Mouse (Mus musculus): ENCODE data around the gene Smim5. TPM values are rescaled to one million over a fixed set of nuclear protein-coding genes. Genes with fewer than 3 reads are reported as not detected.
A peak's percentile ranks its signal among the peaks of the same experiment; 100 is the strongest.
"Not testable (repeated sequence)": the region's sequence is repeated elsewhere in the genome, so short reads cannot be mapped to it uniquely, and the experiment has no call there.

Gene Smim5
- total RNA-seq (2017), result 7.3 and 32.0 TPM in 2 replicates

DNA sequence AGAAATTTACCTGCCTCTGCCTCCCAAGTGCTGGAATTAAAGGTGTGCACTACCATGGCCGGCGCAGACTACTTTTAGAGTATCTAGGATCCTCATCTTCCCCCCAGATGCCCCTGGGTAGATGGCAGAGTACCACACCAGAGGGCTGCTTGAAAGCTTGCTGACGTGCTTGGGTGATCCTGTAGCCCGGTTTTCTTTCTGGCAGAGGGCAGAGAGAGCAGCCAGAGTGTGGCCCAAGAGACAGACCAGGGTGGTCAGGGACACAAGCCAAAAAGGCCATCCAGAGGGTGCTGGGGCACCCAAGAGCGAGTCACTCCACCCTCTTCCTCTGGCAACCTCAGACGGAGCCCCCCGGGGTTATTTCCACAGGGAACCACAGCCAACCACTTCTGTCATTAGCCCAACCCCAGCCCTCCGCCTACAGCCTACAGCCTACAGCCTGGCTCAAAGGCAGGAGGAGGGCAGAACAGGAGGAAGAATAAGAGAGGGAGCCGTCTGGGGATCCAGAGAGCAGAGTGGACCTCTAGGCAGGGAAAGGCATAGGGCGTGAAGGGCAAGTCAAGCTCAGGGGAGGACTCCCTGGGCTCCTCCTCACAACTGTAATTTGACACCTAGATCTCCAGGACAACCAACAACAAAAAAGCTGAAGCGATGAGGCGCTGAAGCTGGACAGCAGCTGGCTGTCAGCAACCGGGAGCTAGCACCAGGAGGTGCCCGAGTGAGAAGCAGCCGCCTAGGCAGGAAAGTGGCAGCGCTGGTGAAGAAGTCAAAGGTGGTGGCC, at the start of gene Smim5:
Smim5 (plus strand) TSS at position 481 of the 781 bp plus-strand sequence.
- peak; percentile 31 to 47; a peak in 3 of 4 replicates for ATAC-seq (replicated peaks in 1 of 2; ENCODE audit: insufficient read depth in 1 of 2, low FRiP score in 2 of 2, low TSS enrichment in 1 of 2, low read depth in 1 of 2, poor library complexity in 2 of 2, severe bottlenecking in 2 of 2)

DNA sequence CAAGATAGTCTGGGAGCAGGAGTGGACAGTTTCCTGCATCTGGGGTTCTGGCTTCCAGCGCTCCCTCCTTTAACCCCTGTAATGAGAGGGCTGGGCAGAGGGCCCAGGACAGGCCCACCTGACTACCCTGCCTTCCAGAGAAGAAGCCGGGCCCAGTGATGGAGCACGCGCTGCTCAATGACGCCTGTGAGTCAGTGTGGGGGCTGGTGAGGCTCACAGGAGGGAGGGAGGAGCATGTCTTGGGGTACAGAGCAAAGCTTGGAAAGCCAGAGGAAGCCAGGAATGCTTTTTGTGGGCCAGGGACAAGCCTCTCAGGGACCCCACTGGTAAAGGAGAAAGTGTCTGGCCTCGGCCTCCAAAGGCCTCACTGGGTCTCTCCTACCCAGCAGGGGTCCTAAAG, 45.1 kb upstream of the Smim5 start:
- ATAC-seq (replicated peaks in 1 of 2; ENCODE audit: insufficient read depth in 1 of 2, low FRiP score in 2 of 2, low TSS enrichment in 1 of 2, low read depth in 1 of 2, poor library complexity in 2 of 2, severe bottlenecking in 2 of 2), result no peak

DNA sequence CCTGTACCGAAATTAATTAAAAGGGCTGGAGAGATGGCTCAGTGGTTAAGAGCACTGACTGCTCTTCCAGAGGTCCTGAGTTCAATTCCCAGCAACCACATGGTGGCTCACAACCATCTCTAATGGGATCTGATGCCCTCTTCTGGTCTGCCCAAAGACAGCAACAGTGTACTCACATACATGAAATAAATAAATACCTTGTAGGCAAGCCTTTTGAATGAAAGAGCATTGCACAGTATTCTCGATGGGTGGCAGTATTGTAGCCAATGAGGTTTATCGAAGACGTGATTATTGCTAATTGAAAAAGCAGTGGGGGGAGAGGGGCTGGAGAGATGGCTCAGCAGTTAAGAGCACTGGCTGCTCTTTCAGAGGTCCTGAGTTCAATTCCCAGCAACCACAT, 42.6 kb upstream of the Smim5 start:
- ATAC-seq (replicated peaks in 1 of 2; ENCODE audit: insufficient read depth in 1 of 2, low FRiP score in 2 of 2, low TSS enrichment in 1 of 2, low read depth in 1 of 2, poor library complexity in 2 of 2, severe bottlenecking in 2 of 2), result not testable (repeated sequence)

DNA sequence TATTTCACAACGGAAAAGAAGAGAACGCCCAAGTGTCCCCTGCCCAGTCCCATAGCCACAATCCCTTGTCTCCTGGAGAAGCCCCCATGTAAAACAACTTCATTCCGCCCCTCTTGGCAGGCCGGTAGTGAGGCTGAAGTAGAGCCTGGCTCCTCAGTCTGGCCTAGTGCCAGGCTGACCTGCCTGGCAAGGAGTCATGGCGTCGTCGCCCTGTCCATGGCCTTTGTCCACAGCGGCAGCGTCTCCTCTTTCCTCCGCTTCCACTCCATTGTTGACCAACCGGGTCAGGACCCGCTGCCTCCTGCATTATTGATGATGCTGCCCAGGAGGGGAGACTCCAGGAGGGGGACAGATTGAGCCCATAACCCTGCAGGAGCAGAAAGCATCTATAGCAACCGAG, 41.8 kb upstream of the Smim5 start:
- ATAC-seq (replicated peaks in 1 of 2; ENCODE audit: insufficient read depth in 1 of 2, low FRiP score in 2 of 2, low TSS enrichment in 1 of 2, low read depth in 1 of 2, poor library complexity in 2 of 2, severe bottlenecking in 2 of 2), result no peak

DNA sequence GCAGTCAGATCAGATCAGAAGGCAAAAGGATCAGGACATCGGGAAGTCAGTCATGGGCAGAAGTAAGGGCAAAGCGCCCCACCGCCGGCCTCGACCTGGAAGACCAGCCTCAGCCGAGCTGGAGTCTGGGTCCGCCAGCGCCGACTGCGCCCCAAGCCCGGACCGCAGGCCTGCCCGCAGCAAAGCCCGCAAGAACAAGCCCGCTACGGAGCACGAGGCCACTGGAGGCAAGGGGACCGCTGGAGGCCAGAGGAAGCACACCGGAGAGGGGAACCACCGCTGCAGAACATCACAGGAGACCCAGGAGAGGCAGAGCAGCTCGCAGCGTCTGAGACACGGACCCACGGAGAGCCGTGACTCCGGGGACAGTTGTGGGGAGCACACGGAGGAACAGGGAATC, 41.4 kb upstream of the Smim5 start, which contains the start of gene Myo15b:
Myo15b (plus strand) TSS at position 53 of the 400 bp plus-strand sequence.
- ATAC-seq (replicated peaks in 1 of 2; ENCODE audit: insufficient read depth in 1 of 2, low FRiP score in 2 of 2, low TSS enrichment in 1 of 2, low read depth in 1 of 2, poor library complexity in 2 of 2, severe bottlenecking in 2 of 2), result peak in 1 of 2 experiments; percentile 20; a peak in 1 of 4 replicates

DNA sequence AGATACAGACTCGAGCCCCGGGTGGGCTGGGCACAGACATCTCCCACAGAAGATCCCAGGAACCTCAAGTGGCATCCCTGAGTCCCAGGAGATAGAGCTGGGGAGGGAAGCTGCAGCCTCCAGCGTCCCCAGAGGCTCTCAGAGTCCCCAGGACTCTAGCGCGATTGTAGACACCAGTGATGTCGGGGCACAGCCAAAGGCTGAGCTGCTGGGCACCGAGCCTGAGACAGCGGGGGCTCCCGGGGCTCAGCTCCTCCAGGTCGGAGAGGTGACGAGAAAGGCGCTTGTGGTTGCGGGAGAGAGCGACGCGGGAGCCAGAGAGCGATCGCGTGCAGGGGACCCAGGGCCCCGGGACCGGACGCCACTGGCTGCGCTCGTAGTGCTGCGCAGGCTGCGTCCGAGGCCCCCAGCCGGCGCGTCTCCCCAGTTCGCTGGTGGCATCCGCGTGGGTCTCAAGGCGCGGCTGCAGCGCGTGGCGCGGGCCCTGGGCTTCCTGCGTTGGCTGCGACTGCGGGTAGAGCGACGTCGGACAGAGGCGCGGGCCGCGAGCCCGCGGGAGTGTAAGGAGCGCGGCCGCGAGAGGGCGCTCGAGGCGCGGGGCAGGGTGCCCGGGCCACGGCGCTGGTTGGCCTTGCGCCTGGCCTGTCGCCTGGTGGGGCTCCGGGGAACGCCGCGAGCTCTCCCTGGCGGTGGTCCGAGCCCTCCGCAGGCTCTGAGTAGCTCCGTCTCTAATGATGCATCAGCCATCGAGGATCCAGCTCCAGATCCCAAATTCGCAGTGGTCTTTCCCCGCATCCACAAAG, 40.4 kb upstream of the Smim5 start:
- peak; percentile 77 to 81 for ATAC-seq (replicated peaks in 1 of 2; ENCODE audit: insufficient read depth in 1 of 2, low FRiP score in 2 of 2, low TSS enrichment in 1 of 2, low read depth in 1 of 2, poor library complexity in 2 of 2, severe bottlenecking in 2 of 2)

DNA sequence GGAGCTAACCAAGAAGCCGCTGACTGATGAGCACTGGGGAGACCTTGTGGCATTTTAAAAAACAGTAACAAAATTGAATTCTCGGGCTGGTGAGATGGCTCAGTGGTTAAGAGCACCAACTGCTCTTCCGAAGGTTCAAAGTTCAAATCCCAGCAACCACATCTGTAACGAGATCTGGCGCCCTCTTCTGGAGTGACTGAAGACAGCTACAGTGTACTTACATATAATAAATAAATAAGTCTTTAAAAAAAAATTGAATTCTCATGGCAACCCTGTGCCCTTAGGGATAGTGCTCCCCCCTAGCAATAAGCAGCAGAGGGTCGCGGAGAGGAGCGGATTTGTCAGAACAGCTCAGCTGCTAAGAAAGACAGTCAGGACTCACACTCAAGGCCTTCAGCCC, 35.9 kb upstream of the Smim5 start:
- no peak for ATAC-seq (replicated peaks in 1 of 2; ENCODE audit: insufficient read depth in 1 of 2, low FRiP score in 2 of 2, low TSS enrichment in 1 of 2, low read depth in 1 of 2, poor library complexity in 2 of 2, severe bottlenecking in 2 of 2)

DNA sequence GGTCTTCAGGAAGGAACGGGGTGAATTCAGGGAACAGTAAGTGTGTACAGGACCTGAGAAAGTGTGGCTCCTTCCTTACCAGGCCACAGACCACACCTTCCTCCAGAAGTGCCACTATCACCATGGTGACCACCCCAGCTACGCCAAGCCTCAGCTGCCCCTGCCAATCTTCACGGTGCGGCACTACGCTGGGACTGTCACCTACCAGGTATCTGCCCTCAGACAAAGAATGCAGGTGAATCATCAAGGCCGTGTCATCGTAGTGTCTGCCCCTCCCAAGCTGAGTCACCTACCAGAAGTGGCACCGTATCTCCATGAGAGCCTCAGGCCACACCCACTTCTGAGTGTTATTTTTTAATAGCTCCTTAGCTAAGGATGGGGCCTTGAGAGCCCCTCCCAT, 30.4 kb upstream of the Smim5 start:
- ATAC-seq (replicated peaks in 1 of 2; ENCODE audit: insufficient read depth in 1 of 2, low FRiP score in 2 of 2, low TSS enrichment in 1 of 2, low read depth in 1 of 2, poor library complexity in 2 of 2, severe bottlenecking in 2 of 2), result peak; percentile 81 to 87

DNA sequence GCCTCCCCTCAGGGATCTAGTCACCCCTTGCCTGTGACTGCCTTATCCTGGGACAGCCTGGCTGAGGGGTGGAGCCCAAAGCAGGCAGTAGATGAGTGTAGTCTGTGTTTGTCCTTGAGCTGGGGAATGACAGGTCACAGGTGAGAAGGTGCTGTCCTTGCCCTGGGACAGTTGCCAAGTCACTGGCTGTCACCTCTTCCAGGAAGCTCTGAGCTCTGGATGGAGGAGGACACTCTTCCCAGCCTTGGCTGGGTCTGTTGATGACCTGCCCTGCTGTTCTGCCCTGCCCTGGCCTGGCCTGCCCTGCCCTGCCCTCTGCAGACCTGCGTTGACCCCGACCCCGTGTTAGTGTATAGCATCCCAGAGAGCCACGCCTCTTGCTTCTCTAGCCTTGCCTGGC, 27.3 kb upstream of the Smim5 start:
- no peak for ATAC-seq (replicated peaks in 1 of 2; ENCODE audit: insufficient read depth in 1 of 2, low FRiP score in 2 of 2, low TSS enrichment in 1 of 2, low read depth in 1 of 2, poor library complexity in 2 of 2, severe bottlenecking in 2 of 2)

DNA sequence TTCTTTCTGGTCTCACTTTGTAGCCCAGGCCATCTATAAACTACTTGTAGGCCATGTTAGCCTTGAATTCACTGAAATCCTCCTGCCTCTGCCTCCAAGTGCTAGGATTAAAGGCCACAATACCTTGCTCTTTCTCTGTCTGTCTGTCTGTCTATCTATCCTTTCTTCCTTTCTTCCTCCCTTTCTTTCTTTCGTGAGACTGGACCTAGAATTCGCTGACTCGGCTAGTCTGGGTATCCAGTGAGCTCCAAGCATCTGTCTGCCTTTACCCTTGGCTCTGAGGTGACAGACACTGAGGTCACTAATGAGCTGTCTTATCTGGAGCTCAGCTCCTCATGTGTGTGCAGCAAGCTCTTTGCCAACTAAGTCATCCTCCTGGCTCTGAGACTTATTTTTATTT, 23.8 kb upstream of the Smim5 start:
- no peak for ATAC-seq (replicated peaks in 1 of 2; ENCODE audit: insufficient read depth in 1 of 2, low FRiP score in 2 of 2, low TSS enrichment in 1 of 2, low read depth in 1 of 2, poor library complexity in 2 of 2, severe bottlenecking in 2 of 2)

DNA sequence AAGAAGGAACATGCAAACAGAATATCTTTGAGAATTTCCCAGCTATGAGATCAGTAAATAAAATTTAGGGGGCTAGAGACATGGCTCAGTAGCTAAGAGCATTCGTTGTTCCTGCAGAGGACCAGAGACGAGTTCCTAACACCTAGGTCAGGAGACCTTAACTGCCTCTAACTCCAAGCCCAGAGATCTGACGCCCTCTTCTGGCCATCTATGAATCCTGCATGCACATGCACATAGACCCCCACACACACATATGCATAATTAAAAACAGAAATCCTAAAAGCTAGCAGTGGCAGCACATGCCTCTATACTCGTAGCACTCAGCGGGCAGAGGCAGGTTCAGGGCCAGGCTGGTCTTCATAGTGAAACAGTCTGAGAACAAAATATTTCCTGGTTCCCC, 23.3 kb upstream of the Smim5 start:
- ATAC-seq (replicated peaks in 1 of 2; ENCODE audit: insufficient read depth in 1 of 2, low FRiP score in 2 of 2, low TSS enrichment in 1 of 2, low read depth in 1 of 2, poor library complexity in 2 of 2, severe bottlenecking in 2 of 2), result no peak

DNA sequence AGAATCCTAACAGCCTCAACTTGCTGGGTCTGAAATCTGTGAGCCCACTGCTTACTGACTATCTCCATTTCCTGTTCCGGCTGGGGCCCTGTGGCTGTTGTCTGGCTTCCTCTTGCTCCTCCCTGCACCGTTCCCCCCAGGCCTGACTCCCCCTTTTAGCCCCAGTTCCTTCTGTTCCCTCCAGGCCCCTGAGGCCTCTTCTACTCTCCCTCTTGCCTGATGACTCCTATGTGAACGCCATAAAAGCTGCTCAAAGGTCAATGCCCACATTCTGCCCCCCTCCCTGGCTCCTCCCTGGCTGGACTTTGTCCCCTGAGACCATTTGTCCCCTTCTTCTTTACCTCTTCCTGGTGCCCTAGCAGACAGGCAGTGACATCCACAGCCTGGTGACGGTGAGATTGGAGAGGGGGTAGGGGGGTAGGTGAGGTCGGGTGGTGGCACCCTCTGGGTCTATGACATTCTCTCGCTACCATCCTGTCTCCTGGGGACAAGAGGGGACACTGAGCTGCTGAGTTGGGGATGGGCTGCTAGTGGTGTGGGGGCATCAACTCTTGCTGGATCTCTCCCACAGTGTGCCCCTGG, 22.5 kb upstream of the Smim5 start:
- ATAC-seq (replicated peaks in 1 of 2; ENCODE audit: insufficient read depth in 1 of 2, low FRiP score in 2 of 2, low TSS enrichment in 1 of 2, low read depth in 1 of 2, poor library complexity in 2 of 2, severe bottlenecking in 2 of 2), result peak; percentile 36 to 43; a peak in 2 of 4 replicates

DNA sequence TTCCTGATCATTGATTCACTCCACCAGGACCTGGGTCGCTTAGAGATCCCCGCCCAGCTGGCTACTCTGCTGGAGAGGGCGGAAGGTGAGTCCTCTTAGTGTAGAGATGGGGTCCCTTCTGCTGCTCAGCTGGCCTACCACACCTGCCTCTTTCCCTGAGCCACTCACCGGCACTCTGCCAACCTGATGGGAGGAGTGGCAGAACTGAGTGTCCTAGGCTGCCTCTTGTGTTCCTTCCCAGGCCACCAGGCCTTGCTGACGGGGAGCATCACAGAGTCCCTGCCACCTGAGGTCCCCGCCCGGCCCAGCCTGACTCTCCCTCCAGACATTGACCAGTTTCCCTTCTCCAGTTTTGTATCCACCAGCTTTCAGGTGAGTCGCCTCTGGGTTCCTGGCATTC, 21.7 kb upstream of the Smim5 start:
- no peak for ATAC-seq (replicated peaks in 1 of 2; ENCODE audit: insufficient read depth in 1 of 2, low FRiP score in 2 of 2, low TSS enrichment in 1 of 2, low read depth in 1 of 2, poor library complexity in 2 of 2, severe bottlenecking in 2 of 2)

DNA sequence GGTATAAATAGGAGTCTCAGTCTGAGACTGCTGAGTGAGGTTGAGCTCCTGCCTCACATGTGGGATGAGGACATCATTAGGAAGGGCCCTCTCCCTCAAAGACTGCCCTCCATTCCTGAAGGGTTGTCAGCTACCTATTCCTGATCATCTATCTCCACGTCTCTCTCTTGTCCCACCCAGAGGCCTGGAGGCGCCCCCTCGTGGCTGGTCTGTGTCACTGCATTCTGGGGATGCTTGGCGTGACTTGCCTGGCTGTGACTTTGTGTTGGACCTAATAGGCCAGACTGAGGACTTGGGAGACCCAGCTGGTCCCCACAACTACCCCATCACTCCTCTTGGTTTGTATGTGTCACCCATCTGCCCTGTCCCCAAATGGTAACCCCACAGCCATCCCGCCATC, 18.8 kb upstream of the Smim5 start:
- peak; percentile 40 to 63; a peak in 3 of 4 replicates for ATAC-seq (replicated peaks in 1 of 2; ENCODE audit: insufficient read depth in 1 of 2, low FRiP score in 2 of 2, low TSS enrichment in 1 of 2, low read depth in 1 of 2, poor library complexity in 2 of 2, severe bottlenecking in 2 of 2)

DNA sequence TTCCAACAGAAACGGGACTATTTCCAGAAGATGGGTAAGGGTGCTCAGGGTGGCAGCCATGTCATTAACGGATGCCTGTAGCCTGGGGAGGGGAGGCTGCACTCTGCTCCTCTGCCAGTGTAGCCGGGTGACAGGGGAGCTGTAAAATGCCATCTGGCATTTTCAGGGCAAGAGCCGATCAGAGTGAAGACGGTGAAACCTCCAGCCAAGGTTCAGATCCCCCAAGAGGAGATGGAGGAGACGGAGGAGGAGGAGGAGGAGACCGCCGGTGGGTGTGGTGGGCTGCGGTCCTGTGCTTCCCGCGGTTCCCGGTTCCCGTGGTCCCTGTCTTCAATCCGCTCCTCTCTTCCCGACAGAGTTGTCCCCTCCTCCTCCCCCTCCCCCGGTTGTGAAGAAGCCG, 16.5 kb upstream of the Smim5 start:
- no peak for ATAC-seq (replicated peaks in 1 of 2; ENCODE audit: insufficient read depth in 1 of 2, low FRiP score in 2 of 2, low TSS enrichment in 1 of 2, low read depth in 1 of 2, poor library complexity in 2 of 2, severe bottlenecking in 2 of 2)

DNA sequence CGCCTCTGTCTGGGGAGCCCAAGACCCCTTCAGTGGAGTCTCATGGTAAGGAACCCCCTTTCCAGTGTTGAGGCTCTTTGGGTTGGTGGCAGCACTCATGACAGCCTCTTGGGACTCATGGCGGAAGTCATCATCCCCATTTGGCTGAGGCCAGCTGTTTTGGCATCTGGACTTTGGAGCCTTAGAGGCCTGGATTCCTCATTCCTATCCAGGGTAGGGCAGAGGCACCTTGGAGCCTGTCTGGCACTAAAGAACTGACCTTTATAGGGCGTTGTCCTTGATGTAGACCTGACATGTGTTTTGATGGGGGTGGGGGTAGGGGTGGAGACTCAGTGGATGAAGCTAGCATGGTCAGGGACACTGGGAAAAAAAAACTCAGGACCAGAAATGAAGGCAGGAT, 15.4 kb upstream of the Smim5 start:
- ATAC-seq (replicated peaks in 1 of 2; ENCODE audit: insufficient read depth in 1 of 2, low FRiP score in 2 of 2, low TSS enrichment in 1 of 2, low read depth in 1 of 2, poor library complexity in 2 of 2, severe bottlenecking in 2 of 2), result no peak

DNA sequence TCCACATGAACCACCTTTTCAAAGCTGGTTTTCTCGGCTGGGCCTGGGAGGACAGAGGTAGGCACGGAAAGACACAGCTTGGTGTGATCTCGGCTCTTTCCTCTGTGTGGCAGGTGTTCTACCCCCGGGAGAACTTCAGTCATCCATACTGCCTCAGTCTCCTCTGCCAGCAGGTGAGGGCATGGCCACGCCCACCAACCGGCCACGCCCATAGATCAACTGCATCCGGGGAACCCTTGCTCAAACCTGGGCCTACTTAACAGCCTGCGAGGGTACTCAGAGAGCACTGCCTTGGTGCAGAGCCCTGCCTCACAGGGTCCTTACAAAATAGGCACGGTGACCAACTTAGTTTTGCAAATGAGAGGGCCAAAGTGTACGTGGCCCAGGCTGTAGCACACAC, 14.5 kb upstream of the Smim5 start:
- no peak for ATAC-seq (replicated peaks in 1 of 2; ENCODE audit: insufficient read depth in 1 of 2, low FRiP score in 2 of 2, low TSS enrichment in 1 of 2, low read depth in 1 of 2, poor library complexity in 2 of 2, severe bottlenecking in 2 of 2)

DNA sequence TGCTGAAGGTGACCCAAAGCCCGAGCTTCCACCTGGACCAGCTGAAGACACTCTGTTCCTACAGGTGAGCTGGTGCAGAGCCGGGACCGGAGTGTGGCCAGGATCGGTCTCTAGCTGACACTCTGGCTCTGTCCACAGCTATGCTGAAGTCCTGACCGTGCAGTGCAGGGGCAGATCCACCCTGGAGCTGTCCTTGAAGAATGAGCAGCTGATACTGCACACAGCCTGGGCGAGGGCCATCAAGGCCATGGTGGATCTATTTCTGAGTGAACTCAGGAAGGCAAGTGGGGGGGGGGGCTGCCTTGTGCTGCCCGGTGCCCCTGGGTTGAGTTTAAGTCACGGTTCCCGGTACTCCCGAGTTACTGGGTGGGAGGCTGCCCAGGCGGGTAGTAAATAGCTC, 13.3 kb upstream of the Smim5 start:
- no peak for ATAC-seq (replicated peaks in 1 of 2; ENCODE audit: insufficient read depth in 1 of 2, low FRiP score in 2 of 2, low TSS enrichment in 1 of 2, low read depth in 1 of 2, poor library complexity in 2 of 2, severe bottlenecking in 2 of 2)
